Mouse (Mus musculus): ENCODE measurements around the gene Glt1d1.

Gene Glt1d1

DNA sequence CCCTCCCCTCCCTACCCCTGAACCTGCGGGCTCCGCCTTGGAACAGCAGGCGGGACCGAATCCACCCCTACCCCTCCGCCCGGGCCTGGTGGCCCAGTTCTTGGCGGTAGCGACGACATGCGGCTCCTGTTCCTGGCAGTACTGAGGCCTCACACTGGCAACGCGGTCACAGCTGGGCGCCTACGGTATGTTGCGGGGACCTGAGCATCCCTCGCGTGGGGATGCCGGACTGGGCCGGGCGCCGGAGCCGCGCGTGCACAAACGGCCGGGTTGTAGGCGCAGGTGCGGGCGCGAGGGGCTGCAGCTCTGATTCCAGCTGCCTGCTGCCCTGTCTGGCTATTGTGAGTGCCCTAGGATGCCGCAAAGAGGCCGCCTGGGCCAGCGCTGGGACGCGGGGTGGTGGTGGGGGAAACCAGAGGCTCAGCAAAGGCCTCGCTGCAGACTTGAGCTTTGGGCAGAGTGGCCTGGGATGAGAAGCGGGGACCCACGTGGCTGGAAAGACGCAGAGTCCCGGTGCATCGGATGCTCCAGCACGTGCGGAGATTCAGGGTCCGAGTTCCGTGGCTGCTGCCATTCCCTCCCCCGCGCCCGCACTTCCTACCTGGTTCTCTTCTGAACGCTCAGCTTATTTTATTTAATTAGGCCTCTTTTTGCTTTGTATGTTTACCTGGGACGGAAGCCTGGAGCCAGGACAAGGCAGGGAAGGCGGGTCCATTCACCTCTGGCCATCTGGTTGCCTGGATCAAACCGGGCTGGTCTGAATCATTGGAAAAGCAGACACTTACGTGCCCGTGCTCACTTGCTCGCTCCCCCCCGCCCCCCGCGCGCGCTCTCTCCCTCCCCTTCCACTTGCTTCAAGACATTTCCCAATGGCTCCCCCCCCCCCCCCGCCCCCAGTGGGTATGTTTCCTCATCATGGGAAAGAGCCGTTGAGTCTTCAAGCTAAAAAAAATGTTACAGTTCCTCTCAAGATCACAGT lies at the start of gene Glt1d1, which contains the start of gene Slc15a4:
TSS of gene Glt1d1 (plus strand) at position 96 of the 979 bp plus-strand sequence.
TSS of gene Slc15a4 (minus strand) at position 731 of the 979 bp plus-strand sequence.
- no peak for DNase-seq (ENCODE audit: low read depth in 2 of 2, low spot score in 2 of 2)

GRCm38 (mm10) chr5:127583658-127584057 lies 48.4 kb upstream of the Glt1d1 start:
- no peak for DNase-seq (ENCODE audit: low read depth in 2 of 2, low spot score in 2 of 2)

DNA sequence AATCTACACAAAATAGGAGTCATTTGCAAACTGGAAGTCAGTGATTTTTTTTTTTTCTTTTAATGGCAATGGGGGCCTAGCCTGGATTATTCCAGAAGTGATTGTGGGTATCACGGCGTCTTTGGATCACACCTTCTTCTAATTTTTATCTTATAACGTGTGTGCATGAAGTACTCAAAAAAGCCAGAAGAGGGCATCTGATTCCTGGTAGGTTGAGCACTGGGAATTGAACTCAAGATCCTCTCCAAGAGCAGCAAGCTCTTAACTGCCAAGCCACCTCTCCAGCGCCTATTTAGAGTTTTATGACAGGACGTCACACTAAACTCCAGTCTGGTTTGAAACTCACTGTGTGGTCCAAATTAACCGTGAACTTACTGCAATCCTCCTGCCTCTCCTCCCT lies 44.2 kb upstream of the Glt1d1 start:
- no peak for DNase-seq (ENCODE audit: low read depth in 2 of 2, low spot score in 2 of 2)

DNA sequence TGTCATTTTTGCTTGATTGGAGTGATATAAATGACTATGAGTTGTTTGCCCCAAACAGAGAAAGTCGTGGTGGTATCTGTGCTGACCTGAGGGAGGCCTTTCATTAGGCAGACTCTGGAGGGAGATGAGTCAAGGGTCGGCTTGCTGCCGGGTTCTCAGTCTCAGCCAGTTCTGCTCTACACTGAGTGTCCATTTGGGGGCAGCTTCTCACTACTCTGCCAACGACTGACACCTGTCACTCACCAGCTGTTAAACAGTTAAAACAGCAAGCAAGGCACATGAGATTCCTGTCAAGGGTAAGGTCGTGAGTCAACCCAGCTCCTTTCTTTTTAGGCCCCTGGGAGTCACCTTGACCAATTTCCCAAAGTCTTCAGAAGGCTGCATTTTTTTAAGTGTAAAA lies 39.7 kb upstream of the Glt1d1 start:
- no peak for DNase-seq (ENCODE audit: low read depth in 2 of 2, low spot score in 2 of 2)

- no peak for DNase-seq (ENCODE audit: low read depth in 2 of 2, low spot score in 2 of 2)
These were observed 39.2 kb upstream of the Glt1d1 start for GRCm38 (mm10) chr5:127592854-127593253.

DNA sequence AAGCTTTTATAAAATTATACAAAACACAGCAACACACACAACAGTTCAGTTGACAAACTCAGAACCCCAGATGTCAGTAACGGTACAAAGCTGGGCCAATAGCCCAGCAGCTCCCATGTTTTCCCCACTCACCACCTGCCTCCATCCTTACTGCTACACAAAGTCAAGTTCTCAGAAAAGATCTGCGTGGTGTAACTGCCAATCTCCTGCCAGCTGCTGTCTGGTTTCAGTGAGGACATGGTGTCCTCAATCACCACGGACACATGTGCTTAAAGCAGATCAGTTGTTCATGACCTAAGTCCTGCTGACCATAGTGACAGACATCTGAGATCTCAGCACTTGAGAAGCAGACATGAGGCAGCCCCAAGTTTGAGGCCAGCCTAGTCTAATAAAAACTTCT lies 36.4 kb upstream of the Glt1d1 start:
- no peak for DNase-seq (ENCODE audit: low read depth in 2 of 2, low spot score in 2 of 2)

GRCm38 (mm10) chr5:127596862-127597261 lies 35.2 kb upstream of the Glt1d1 start:
- no peak for DNase-seq (ENCODE audit: low read depth in 2 of 2, low spot score in 2 of 2)

GRCm38 (mm10) chr5:127602996-127603395 lies 29.1 kb upstream of the Glt1d1 start:
- no peak for DNase-seq (ENCODE audit: low read depth in 2 of 2, low spot score in 2 of 2)

GRCm38 (mm10) chr5:127607507-127607906 lies 24.6 kb upstream of the Glt1d1 start:
- DNase-seq (ENCODE audit: low read depth in 2 of 2, low spot score in 2 of 2): no peak

- DNase-seq (ENCODE audit: low read depth in 2 of 2, low spot score in 2 of 2): no peak
These were observed 22.8 kb upstream of the Glt1d1 start for GRCm38 (mm10) chr5:127609191-127609714.

DNA sequence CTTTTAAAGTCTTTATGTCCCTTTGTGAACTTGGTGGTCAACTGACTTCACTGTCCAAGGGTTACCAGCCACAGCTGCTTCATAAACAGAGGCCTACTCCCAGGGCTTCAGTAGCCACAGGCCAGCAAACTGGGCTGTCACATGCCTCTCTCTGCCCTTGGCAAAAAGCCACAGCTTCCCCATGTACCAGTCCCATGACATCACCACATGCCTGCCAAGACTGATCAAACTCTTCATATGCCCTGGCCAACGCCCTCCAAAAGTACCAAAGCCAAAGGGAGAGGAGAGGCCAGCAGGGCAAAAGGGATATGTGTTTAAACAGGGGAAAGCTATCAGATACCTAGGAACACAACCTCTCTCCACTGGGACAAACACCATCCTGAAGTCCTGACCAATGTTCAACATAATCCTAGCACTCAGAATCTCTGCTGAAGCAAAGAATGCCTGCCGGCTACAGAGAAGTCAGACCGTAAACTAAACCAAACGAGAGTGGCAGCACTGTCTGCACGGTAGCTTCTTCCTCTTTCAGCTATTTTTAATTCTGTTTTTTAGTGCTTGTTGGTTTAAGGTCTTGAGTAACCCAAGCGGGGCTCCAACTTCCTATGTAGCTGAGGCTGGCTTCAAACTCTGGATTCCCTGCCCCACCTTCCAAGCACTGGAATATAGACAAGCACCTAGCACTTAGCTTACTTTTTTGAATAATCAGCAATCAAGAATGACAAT lies 21.1 kb upstream of the Glt1d1 start:
- no peak for DNase-seq (ENCODE audit: low read depth in 2 of 2, low spot score in 2 of 2)

- no peak for DNase-seq (ENCODE audit: low read depth in 2 of 2, low spot score in 2 of 2)
These were observed 20.2 kb upstream of the Glt1d1 start for GRCm38 (mm10) chr5:127611881-127612280.

- no peak for DNase-seq (ENCODE audit: low read depth in 2 of 2, low spot score in 2 of 2)
These were observed 19.7 kb upstream of the Glt1d1 start for GRCm38 (mm10) chr5:127612397-127612796.

DNA sequence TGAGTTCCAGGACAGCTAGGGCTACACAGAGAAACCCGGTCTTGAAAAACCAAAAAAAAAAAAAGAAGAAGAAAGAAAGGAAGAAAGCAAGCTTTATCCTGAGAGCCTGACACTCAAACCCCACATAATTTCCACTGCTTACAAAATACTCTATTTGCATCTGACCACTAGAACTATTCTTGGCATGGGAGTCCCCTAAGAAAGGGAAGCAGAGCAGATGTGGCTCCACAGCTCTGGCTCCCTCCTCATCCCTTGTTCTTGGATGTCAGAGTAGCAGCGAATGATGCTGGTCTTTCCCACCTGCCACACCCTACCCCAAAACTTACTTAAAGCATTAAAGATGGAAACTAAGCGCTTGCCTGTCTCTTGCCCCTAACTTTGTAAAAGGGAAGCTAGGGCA lies 16.6 kb upstream of the Glt1d1 start:
- DNase-seq (ENCODE audit: low read depth in 2 of 2, low spot score in 2 of 2): no peak

DNA sequence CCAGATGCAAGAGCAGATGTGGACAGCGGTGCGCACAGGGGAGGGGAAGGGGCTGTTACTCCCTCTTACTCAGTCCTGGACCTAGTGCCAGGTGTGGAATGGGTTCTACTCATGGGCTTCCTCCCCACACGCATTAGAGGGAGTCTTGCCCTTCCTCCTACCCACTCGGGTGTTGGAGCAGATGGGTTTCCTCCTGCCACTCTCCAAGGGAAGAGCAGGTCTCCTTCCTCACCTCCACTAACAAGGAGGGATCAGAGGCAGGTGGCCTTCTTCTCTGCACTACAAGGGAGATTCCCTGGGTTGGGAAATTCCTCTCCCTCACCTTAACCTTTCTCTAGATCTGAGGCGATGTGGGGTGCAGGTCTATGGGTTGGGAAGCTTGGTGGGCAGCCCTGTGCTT lies 15.9 kb upstream of the Glt1d1 start:
- no peak for DNase-seq (ENCODE audit: low read depth in 2 of 2, low spot score in 2 of 2)

GRCm38 (mm10) chr5:127616884-127617635 lies 15.0 kb upstream of the Glt1d1 start:
- DNase-seq (ENCODE audit: low read depth in 2 of 2, low spot score in 2 of 2): peak; percentile 94

- DNase-seq (ENCODE audit: low read depth in 2 of 2, low spot score in 2 of 2): no peak
These were observed 13.2 kb upstream of the Glt1d1 start for GRCm38 (mm10) chr5:127618834-127619233.

- no peak for DNase-seq (ENCODE audit: low read depth in 2 of 2, low spot score in 2 of 2)
These were observed 11.7 kb upstream of the Glt1d1 start for GRCm38 (mm10) chr5:127620371-127620770.

- DNase-seq (ENCODE audit: low read depth in 2 of 2, low spot score in 2 of 2): no peak
These were observed 11.0 kb upstream of the Glt1d1 start for GRCm38 (mm10) chr5:127621108-127621507.

DNA sequence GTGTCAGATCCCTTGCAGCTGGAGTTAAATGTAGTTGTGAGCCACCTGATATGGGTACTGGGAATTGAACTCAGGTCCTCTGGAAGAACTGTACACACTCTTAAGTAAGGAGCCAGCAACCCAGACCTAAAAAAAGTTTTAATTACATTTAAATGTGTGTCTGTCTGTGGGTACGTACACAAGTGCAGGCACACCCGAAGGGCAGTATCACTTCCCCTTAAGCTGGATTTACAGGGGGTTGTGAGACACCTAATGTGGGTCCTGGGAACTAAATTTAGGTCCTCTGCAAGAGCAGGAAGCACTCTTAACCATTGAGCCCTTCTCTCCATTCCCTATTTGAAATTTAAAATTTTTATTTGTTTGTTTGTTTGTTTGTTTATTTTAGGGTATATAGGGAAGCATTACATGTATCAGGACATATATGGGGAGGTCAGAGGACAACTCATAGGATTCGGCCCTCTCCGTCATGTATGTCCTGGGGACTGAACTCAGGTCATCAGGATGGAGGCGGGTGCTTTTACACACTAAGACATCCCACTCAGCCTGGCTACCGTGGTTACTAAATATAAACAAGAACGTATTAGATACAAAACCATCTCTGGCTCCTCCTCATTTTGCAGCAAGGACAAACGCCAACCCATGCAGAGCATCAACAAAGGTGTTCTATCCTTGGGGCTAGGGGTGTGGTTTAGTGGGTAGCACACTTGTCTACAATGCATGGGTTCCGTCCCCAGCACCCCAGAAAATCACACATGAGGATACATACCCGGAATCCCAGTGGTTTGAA lies 7.4 kb upstream of the Glt1d1 start:
- DNase-seq (ENCODE audit: low read depth in 2 of 2, low spot score in 2 of 2): no peak
